Mouse (Mus musculus): ENCODE measurements around the gene Ltb4r2. TPM values are rescaled to one million over a fixed set of nuclear protein-coding genes. Genes with fewer than 3 reads are reported as not detected.

Ltb4r2 gene
- polyA plus RNA-seq, 1 experiment = not detected

- Histone ChIP-seq H3K9me3 (ENCODE audit: control insufficient read depth, low read length) (no peaks in the 10 kb centered on the region), H3K27me3 (ENCODE audit: control insufficient read depth) (no peaks in the 10 kb centered on the region), H3K4me1 (ENCODE audit: control insufficient read depth) (peaks cover 9% of the 10 kb centered on the region), H3K4me3 (replicated peaks) (no peak overlapping the region), H3K36me3 (ENCODE audit: control insufficient read depth) (no peaks in the 10 kb centered on the region)
- TF ChIP-seq GATA1 (IDR thresholded peaks at IDR 0.05; ENCODE audit: low read length) (no peak; the same call in 1 of the 2 replicates), TAL1 (IDR thresholded peaks at IDR 0.05; ENCODE audit: low read length) (no peak)
Observed at GRCm38 (mm10) chr14:55795380-55796163, 34.3 kb downstream of the Ltb4r2 start.

Other genes with a start within 250 kb of the Ltb4r2 start
- 0.01 TPM in 1 of 2 replicates, not detected in the other for gene Nrl, start 236.4 kb upstream of the Ltb4r2 start, polyA plus RNA-seq (2012)
- 6.1 and 9.3 TPM in 2 replicates for gene Pck2, start 221.2 kb upstream of the Ltb4r2 start, polyA plus RNA-seq (2012)
- 3.5 and 4.3 TPM in 2 replicates for gene Dcaf11, start 201.4 kb upstream of the Ltb4r2 start, polyA plus RNA-seq (2012)
- not detected in 2 replicates for gene A730061H03Rik, start 201.0 kb upstream of the Ltb4r2 start, polyA plus RNA-seq (2012)
- gene Fitm1, start 185.8 kb upstream of the Ltb4r2 start, polyA plus RNA-seq (2012) = not detected in 2 replicates
- gene Psme1, start 183.3 kb upstream of the Ltb4r2 start, polyA plus RNA-seq (2012) = 3.2 and 4.3 TPM in 2 replicates
- gene Emc9, start 176.1 kb upstream of the Ltb4r2 start, polyA plus RNA-seq (2012) = 3.5 and 3.8 TPM in 2 replicates
- 4.4 and 7.0 TPM in 2 replicates for gene Psme2, start 170.3 kb upstream of the Ltb4r2 start, polyA plus RNA-seq (2012)
- 0.86 and 1.1 TPM in 2 replicates for gene Rnf31, start 169.7 kb upstream of the Ltb4r2 start, polyA plus RNA-seq (2012)
- gene Irf9, start 157.9 kb upstream of the Ltb4r2 start, polyA plus RNA-seq (2012) = 3.3 and 4.8 TPM in 2 replicates
- 0.14 and 0.15 TPM in 2 replicates for gene Rec8, start 143.4 kb upstream of the Ltb4r2 start, polyA plus RNA-seq (2012)
- 2.2 and 2.9 TPM in 2 replicates for gene Ipo4, start 125.5 kb upstream of the Ltb4r2 start, polyA plus RNA-seq (2012)
- 0.01 and 0.44 TPM in 2 replicates for gene Gm49378, start 123.5 kb upstream of the Ltb4r2 start, polyA plus RNA-seq (2012)
- 1.1 and 1.7 TPM in 2 replicates for gene Tm9sf1, start 117.6 kb upstream of the Ltb4r2 start, polyA plus RNA-seq (2012)
- gene Tssk4, start 111.2 kb upstream of the Ltb4r2 start, polyA plus RNA-seq (2012) = 0.05 TPM in 1 of 2 replicates, not detected in the other
- 1.0 and 1.4 TPM in 2 replicates for gene Mdp1, start 100.9 kb upstream of the Ltb4r2 start, polyA plus RNA-seq (2012)
- gene Gmpr2, start 89.5 kb upstream of the Ltb4r2 start, polyA plus RNA-seq (2012) = 1.9 and 2.5 TPM in 2 replicates
- 6.8 and 9.0 TPM in 2 replicates for gene Nedd8, start 89.3 kb upstream of the Ltb4r2 start, polyA plus RNA-seq (2012)
- gene Tinf2, start 79.6 kb upstream of the Ltb4r2 start, polyA plus RNA-seq (2012) = 3.6 and 4.0 TPM in 2 replicates
- gene Tgm1, start 47.5 kb upstream of the Ltb4r2 start, polyA plus RNA-seq (2012) = 0.03 and 0.05 TPM in 2 replicates
- 0.28 and 0.46 TPM in 2 replicates for gene Rabggta, start 39.2 kb upstream of the Ltb4r2 start, polyA plus RNA-seq (2012)
- 0.64 TPM in 1 of 2 replicates, not detected in the other for gene Dhrs1, start 15.7 kb upstream of the Ltb4r2 start, polyA plus RNA-seq (2012)
- gene Nop9, start 15.7 kb upstream of the Ltb4r2 start, polyA plus RNA-seq (2012) = 1.1 and 1.5 TPM in 2 replicates
- 0.08 and 0.22 TPM in 2 replicates for gene Cideb, start 3.0 kb upstream of the Ltb4r2 start, polyA plus RNA-seq (2012)
- 0.08 and 0.13 TPM in 2 replicates for gene Ltb4r1, start 4.5 kb downstream of the Ltb4r2 start, polyA plus RNA-seq (2012)
- 0.02 TPM in 1 of 2 replicates, not detected in the other for gene Adcy4, start 22.7 kb downstream of the Ltb4r2 start, polyA plus RNA-seq (2012)
- gene Ripk3, start 27.4 kb downstream of the Ltb4r2 start, polyA plus RNA-seq (2012) = 0.47 and 0.58 TPM in 2 replicates
- gene Nfatc4, start 61.7 kb downstream of the Ltb4r2 start, polyA plus RNA-seq (2012) = not detected in 2 replicates
- gene Nynrin, start 92.6 kb downstream of the Ltb4r2 start, polyA plus RNA-seq (2012) = 0.01 and 0.02 TPM in 2 replicates
- gene Cbln3, start 123.0 kb downstream of the Ltb4r2 start, polyA plus RNA-seq (2012) = 0.01 TPM in 1 of 2 replicates, not detected in the other
- gene Khnyn, start 123.5 kb downstream of the Ltb4r2 start, polyA plus RNA-seq (2012) = 1.3 and 1.9 TPM in 2 replicates
- gene Sdr39u1, start 138.9 kb downstream of the Ltb4r2 start, polyA plus RNA-seq (2012) = 0.18 and 0.20 TPM in 2 replicates
- gene Cma1, start 183.2 kb downstream of the Ltb4r2 start, polyA plus RNA-seq (2012) = not detected in 2 replicates
- not detected in 2 replicates for gene Cma2, start 189.6 kb downstream of the Ltb4r2 start, polyA plus RNA-seq (2012)